Mouse (Mus musculus): ENCODE measurements around the gene Olfr578.
A peak's percentile ranks its signal among the peaks of the same experiment; 100 is the strongest.

Olfr578 gene

DNA sequence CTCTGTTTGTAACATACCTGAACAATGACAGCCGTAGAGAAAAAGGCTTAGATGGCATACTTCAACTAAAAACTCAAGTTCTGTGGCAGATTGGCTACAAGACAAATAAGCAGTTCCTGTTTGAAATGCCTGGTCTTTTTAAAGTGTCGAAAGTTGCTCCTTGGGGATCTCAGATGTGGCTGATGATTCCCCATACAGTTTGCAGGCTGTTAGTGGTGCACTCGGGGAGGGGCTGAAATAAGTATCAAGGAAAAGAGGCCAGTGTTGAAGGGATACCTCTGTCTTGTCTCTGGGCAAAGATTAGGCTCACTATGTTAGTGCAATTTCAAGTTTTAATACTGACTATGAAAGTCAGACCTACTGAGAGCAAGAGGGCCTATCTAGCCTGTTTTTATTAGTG is at the start of gene Olfr578:
Gene Olfr578 (minus strand): TSS at position 101 of the 400 bp plus-strand sequence.
- no peak for DNase-seq (ENCODE audit: low read depth, low spot score)

DNA sequence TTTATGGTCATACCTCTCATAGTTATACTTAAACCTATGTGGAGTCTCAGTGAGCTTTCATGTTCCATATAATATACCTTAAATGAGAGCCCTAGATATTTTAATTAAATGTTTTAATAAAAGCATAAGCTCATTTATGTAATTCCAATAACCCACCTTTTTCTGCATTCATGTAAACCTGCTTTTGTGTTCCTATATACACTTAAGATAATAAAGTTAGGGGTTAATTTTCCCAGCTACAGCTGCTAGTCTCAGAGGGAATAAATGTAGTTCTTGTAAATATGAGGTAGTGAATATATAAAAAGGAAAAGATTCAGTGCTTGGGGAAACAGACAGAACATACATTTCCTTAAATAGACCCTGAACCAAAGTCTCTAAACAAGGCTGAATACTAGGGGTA is 48.6 kb upstream of the Olfr578 start, which contains the start of gene Olfr582:
Gene Olfr582 (plus strand): TSS at position 301 of the 400 bp plus-strand sequence.
- no peak for DNase-seq (ENCODE audit: low read depth, low spot score)

- no peak for DNase-seq (ENCODE audit: low read depth, low spot score)
Observed at GRCm38 (mm10) chr7:102975843-102976242, 13.3 kb downstream of the Olfr578 start, which contains the start of gene Olfr577. Olfr577 (minus strand) TSS chr7:102975943.

DNA sequence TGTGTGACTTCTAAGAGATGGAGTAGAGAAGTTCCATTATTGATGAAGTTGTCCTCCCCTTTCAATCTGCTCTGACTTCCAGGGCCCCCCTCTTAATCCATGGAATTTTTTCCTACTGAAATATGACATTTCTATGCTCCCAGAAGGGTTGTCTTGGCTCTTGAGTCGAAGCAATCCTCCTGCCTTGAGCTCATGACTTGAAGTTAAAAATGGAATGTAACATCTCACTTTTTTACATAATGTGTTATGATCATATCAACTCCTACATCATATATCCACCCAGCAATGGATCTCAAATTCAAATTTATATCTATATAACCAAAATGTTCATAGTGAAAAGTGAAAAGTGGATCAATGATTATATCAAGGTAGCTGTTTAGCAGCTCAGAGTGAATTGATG is 14.7 kb downstream of the Olfr578 start:
- DNase-seq (ENCODE audit: low read depth, low spot score), result no peak

GRCm38 (mm10) chr7:102962360-102962759 is 26.8 kb downstream of the Olfr578 start, which contains the start of gene Olfr576:
Olfr576 (plus strand) TSS chr7:102962660.
- no peak for DNase-seq (ENCODE audit: low read depth, low spot score)

DNA sequence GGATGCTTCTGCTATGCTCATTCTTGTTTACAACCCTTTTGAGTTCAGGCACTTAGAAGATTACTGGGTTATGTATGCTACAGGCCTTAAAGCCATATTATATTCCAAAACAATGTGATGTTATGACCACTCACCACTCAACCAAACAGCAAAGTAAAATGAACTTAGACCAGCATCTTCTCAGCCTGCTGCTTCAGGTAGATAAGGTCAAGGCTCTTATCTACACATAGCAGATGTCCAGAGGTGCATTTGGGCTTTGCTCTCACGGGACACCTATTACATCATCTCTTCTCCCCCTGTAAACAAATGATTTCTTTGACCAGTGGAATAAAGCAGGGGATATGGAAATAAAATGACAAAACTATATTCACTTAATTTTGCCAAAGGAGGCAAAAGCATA is 30.5 kb downstream of the Olfr578 start, which contains the start of gene Olfr575:
Gene Olfr575 (minus strand): TSS at position 183 of the 400 bp plus-strand sequence.
- DNase-seq (ENCODE audit: low read depth, low spot score), result peak; percentile 42

DNA sequence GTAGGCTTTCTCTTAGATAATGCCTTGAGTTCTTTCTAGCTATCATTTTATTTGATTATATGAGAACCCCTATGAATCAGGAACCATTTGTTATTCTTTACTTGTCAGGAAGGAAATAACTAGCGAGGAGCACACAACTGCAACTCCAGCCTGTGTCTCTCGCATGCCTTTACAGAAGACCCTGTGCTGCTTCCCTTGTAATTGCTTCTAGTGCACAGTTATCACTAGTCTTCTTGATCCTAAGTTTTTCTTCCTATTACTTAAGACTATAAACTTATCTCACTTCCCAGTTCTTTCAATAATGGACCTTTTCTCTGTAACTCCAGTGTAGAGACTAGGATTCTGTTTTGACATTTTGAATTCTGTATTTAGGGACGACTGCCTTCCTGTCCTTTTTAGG is 31.0 kb downstream of the Olfr578 start:
- no peak for DNase-seq (ENCODE audit: low read depth, low spot score)

DNA sequence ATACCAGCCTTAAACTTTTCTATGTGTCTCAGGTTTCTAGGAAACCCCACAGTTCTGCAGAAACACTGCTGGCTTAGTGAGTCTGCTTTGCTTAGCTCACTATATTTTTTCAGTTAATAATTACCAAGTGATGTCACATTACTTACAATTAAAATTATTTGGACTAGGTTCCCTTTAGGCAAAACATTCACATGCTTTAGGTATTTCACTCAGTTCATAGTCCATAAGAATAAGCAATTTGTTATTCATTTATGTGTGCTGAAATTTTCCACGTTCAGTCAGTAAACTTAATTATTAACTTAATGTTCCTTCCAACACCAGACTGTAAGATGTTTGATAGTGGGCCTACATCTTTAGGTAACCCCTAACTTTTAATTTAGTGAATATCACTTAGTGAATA is 38.4 kb downstream of the Olfr578 start:
- no peak for DNase-seq (ENCODE audit: low read depth, low spot score)

GRCm38 (mm10) chr7:102948167-102948566 is 41.0 kb downstream of the Olfr578 start, which contains the start of gene Olfr574:
Olfr574 (plus strand) TSS chr7:102948467.
- no peak for DNase-seq (ENCODE audit: low read depth, low spot score)

DNA sequence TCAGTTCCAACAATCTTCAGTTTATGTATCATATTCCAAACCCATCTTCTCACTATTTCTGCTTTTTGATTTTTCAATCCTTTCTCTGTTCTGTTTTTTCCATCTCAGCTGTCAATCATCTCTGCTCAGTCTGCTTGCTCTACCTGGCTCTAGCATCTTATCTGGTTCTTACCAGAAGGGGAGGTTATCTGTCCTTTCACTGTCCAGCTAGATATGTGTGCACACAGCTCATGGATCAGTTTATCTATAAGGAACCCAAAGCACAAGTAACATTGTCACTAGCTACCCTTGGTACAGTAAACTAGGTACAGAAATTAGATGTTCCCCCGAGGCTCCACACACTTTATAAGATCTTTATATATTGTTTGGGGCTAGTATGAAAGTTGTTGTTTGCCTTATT is 45.7 kb downstream of the Olfr578 start:
- no peak for DNase-seq (ENCODE audit: low read depth, low spot score)

DNA sequence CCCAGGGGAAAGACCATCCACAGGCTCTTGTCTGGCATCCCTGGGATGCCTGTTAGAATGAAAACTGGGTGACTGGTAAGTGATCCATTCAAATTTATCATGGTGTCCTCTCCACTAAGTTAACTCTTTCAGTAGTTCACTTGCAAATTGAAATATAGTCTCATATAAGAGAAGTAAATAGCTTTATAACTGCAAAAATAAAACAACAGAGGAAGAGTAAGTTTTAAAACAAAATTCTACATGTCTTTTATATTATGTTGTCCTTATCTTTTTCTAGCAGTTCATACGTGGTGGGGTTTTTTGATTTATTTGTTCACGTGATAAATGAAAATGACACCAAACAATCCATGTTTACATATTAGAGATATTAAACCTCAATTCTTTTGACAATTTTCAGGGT is 46.6 kb downstream of the Olfr578 start, which contains the start of gene Olfr573-ps1:
Gene Olfr573-ps1 (minus strand): TSS at position 101 of the 400 bp plus-strand sequence.
- no peak for DNase-seq (ENCODE audit: low read depth, low spot score)
